Mouse (Mus musculus) myocyte (in vitro differentiated cells): Measurements from ENCODE around the gene Ssc4d.

ENCODE experiments used
- E2F4 ChIP-seq: IDR thresholded peaks from one replicate; pipeline ENCODE4 v1.6.1; 2011; ENCODE audit warnings: mild to moderate bottlenecking, control low read depth, moderate library complexity; ENCODE audit not compliant: insufficient read depth
- MYOD1 ChIP-seq, 3 experiments: IDR thresholded peaks; one replicate each; pipeline ENCODE4 v1.6.1; 2011; ENCODE audit warnings: control low read depth in 2 of 3, low read depth in 2 of 3, mild to moderate bottlenecking in 2 of 3, moderate library complexity in 1 of 3; ENCODE audit not compliant: insufficient read length in 2 of 3, control insufficient read depth in 1 of 3
- POLR2A ChIP-seq: IDR thresholded peaks from one replicate; pipeline ENCODE4 v1.6.1; 2011; ENCODE audit warnings: low read depth, mild to moderate bottlenecking, control low read depth, moderate library complexity; ENCODE audit not compliant: insufficient read length

GRCm38 (mm10) chr5:135918593-135918992 lies 55.7 kb downstream of the Ssc4d start:
- TF ChIP-seq E2F4 (no peak), POLR2A (no peak), MYOD1 (IDR thresholded peaks at IDR 0.05; ENCODE audit: control insufficient read depth in 1 of 3, insufficient read length in 2 of 3, low read depth in 2 of 3) (no peak)
